Mouse (Mus musculus) brain, embryonic 14.5 days (tissue): ENCODE data around the gene Trim71.

ENCODE experiments used
- CTCF ChIP-seq: fragments of 200-500 bp; IDR thresholded peaks from 2 replicates; pipeline ENCODE4 v1.5.1; 2012; ENCODE audit warnings: inconsistent platforms, mild to moderate bottlenecking, moderate library complexity, borderline replicate concordance; ENCODE audit not compliant: insufficient read depth, insufficient read length; ENCODE audit errors: extremely low read depth
- POLR2A ChIP-seq: fragments of 200-500 bp; IDR thresholded peaks from 2 replicates; pipeline ENCODE4 v1.6.1; 2012; ENCODE audit warnings: mild to moderate bottlenecking, inconsistent platforms, borderline replicate concordance; ENCODE audit not compliant: poor library complexity, insufficient read depth, insufficient read length, severe bottlenecking; ENCODE audit errors: extremely low read depth

GRCm38 (mm10) chr9:114547643-114548077, 16.5 kb downstream of the Trim71 start:
- no peak for TF ChIP-seq POLR2A
- no peak for TF ChIP-seq CTCF
